Mouse (Mus musculus) urinary bladder, postnatal 14 days (tissue): ENCODE data around the gene Cfap65.

Experiments
- DNase-seq: peaks from one replicate; pipeline ENCODE4 v3.0.0; 2021; ENCODE audit warnings: low spot score

Gene Cfap65

GRCm38 (mm10) chr1:74935402-74935801 lies at the start of gene Cfap65:
Gene Cfap65, minus strand, starts transcription at chr1:74935599.
- DNase-seq = peak; percentile 20

GRCm38 (mm10) chr1:74977001-74977400 lies 41.6 kb upstream of the Cfap65 start:
- no peak for DNase-seq

- no peak for DNase-seq
Measured at GRCm38 (mm10) chr1:74975936-74976335, 40.5 kb upstream of the Cfap65 start.

DNA sequence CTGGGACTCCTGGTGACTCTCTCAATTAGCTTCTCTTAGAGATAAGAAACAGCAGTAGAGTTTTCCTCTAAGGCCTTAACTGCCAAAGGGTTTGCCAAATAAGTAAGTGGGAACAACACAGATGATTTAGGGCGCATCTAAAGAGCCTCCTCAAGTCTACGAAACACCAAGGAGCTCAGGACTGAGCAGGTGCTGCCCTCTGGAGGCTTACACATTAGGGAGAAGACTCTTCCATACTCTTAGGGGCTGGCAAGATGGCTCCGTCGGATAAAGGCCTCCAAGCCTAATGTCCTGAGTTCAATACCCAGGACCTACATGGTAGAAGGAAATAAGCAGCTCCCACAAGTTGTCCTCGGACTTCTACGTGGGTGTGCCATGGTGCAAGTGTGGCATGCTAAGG lies 38.2 kb upstream of the Cfap65 start:
- no peak for DNase-seq

DNA sequence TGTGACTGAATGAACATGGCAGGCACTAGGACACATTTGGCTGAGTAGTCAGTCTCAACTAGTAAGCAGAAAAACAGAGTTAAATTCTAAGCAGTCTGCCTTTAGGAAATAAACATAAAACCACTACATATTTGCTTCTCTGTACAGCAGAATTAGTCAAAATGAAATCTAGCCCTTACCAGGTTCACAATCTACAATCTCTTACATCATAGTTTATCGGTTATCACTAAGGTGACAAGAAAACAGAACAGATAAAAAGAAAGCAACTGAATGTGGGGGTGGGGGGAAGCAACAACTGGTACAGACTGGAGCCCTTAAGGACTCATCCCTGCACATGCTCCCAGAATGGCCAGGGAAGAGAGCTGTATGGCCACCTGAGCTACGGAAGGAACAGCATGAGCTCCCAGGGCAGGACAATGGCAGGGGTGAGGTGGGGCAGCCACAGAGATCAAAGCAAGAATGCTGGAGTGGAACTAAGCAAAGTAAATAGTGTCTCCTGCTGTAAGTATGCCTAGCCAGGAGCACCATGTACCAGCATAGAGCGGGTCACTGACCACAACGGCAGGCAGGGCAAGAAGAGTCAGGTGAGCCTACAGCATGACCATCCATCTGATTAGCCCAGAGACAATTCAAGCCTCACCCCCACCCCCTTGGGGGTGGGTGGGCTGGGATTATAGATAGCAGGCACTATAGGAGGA lies 36.1 kb upstream of the Cfap65 start:
- no peak for DNase-seq

DNA sequence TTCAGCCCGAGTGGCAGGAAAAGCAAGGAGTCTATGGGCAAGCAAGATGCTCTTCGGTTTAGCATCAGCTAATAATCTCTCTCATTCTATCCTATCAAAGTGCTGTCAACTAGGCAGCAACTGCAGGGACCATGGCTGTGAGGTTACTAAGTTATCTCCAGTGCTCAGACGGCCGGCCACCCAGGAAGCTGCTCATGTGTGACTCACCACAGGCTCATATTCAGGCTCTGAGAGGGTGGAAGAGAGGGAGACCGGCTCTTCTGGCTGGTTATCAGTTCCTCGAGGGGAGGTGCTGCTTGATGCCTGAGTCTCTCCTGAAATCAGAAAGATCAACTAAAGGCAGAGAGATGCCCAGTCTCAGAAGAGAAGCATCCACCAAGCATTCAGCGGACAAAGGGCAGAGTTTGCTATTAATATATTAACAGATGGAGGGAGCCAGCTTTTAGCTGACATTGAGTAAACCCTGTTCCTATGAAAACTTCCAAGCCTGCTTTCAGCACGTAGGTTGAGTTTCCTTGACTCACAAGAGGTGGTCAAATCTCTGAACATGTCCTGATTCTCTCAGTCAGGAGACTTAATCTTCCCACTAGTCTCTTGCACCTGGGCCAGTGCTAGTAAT lies 32.7 kb upstream of the Cfap65 start:
- DNase-seq = peak; percentile 59

- peak; percentile 88 for DNase-seq
Measured at GRCm38 (mm10) chr1:74964494-74965215, 29.3 kb upstream of the Cfap65 start.

DNA sequence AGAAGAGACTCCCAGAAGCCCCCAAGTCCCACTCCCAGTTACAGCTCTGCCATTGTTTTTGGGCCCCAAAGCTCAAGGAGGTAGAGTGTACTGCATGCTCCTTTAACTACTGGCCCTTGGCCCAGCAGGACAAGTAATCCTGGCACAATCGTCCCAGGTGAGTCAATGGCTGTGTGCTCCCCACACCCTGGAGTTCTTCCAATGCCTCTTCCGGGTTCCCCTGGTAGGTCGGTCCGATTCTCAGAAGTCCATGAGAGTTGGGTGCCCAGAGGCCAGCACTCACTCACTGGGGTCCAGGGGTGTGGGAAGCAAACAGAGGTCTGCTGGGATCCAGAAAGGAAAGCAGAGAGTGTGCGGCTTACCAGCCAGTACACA lies 27.4 kb upstream of the Cfap65 start:
- DNase-seq = peak; percentile 18

DNA sequence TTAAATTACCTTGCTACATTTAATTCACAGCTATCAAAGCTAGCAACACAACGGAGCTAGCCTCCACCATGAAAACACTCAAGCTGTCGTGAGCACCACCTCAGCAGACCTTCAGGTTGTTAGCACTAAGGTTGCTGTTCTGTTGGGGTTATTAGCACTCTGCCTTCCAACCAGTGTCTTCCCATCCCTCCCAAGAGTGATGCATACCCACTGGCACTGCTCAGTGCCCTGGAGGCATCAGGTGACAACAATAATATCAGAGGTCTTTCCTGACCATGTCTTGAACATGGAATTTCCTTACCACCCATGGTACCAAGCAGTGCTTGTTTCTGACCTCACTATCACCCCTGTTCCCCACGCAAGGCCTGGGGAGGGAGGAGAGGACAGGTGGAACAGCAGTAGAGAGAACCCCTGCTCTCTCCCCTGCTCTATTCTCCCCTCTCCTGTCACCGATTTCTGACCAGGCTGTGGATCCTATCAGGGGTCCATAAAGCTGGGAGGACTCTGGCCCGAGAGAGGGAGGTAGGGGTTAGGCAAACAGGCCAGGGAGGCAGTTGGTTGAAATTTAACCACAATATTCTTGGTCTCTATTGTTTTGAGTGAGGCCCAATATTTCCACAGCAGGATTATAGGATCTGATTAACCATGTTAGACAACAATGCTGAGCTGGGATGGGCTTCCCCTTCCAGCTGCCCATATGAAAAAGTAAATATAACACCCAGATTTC lies 26.9 kb upstream of the Cfap65 start:
- DNase-seq = no peak

- DNase-seq = no peak
Measured at GRCm38 (mm10) chr1:74961722-74962121, 26.3 kb upstream of the Cfap65 start.

DNA sequence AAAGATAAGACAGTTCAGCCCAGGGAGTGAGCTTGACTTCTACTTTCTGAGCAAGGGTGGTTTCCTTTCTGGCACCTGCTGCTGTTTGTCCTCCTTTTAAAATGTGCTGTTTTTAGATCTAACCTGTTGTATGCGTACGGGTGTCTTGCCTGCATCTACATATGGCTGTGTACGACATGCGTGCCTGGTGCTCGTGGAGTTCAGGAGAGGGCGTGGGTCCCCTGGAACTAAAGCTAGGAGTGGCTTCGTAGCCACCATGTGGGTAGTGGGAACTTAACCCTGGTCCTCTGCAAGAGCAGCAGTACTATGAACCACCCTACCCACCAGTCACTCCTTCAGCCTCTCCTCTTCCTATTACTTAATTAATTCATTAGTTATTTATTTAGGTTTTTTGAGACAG lies 24.7 kb upstream of the Cfap65 start:
- DNase-seq = no peak

- DNase-seq = no peak
Measured at GRCm38 (mm10) chr1:74951556-74952210, 16.3 kb upstream of the Cfap65 start, which contains the start of gene Ihh. Gene Ihh, minus strand, starts transcription at chr1:74951672.

- DNase-seq = no peak
Measured at GRCm38 (mm10) chr1:74950576-74951490, 15.4 kb upstream of the Cfap65 start.

DNA sequence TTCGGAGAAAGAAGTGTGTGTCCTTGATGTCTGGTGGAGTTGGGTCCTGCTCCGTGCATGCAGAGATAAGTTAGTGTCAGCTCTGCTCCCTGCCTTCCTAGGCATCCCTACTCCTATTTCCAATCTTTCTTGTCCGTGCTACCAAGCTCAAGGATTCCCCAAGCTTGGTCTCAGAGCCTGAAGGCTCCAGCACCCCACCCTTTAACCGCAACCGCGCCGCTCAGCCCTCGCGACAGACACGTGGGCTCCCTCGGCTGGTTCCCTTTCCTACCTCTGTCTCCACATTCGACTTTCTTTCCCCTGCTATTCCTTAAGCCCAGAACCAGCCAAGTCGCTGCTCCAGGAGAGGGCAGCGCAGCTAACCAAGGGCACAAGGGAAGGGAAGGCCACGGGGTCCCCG lies 14.7 kb upstream of the Cfap65 start:
- no peak for DNase-seq

GRCm38 (mm10) chr1:74949666-74950050 lies 14.3 kb upstream of the Cfap65 start:
- peak; percentile 63 for DNase-seq

GRCm38 (mm10) chr1:74948784-74949665 lies 13.6 kb upstream of the Cfap65 start:
- DNase-seq = peak; percentile 68

DNA sequence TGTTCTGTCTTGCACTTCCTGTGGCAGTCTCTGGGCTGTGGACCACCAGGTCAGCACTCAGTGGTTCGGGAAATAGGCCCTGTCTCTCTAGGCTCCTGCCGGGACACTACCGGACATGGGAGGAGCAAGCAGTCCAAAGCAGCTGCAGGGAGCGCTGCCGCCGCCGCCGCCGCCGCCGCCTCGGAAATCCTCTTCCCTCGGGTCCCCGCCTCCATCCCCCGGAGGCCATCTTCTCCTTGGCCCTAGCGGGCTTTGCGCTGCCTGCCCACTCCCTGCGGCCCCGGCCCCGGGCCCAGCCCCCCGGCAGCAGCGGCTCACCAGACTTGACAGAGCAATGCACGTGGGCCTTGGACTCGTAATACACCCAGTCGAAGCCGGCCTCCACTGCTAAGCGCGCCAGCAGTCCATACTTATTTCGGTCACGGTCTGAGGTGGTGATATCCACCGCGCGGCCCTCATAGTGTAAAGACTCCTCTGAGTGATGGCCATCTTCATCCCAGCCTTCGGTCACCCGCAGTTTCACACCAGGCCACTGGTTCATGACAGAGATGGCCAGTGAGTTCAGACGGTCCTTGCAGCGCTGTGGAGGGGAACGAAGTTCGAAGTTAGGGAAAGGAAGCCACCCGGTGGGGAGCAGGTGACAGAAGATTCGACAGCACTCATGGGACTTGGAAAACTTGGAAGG lies 12.7 kb upstream of the Cfap65 start:
- DNase-seq = no peak

- peak; percentile 20 for DNase-seq
Measured at GRCm38 (mm10) chr1:74941651-74942360, 6.4 kb upstream of the Cfap65 start.

DNA sequence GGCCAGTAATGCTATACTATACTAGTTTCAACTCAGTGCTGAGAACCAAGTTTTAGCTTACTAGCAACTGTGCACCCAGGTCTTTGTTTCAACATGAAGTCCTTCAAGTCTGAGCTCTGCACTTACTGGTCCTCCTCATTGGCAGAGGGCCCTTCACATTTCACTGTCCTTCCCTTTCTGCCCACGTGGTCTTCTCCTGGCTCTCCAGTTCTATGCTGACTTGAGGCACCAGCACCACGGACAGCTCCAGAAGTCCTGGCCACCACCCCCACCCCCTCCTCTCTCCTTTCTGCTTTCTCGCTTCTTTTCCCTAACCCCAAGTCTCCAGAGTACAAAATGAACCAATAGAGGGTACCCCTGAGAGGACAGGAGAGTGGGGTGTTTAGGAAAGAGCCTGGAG lies 4.4 kb upstream of the Cfap65 start:
- DNase-seq = no peak
